Mouse (Mus musculus) large intestine, adult 2 months (tissue): ENCODE measurements around the gene Mdm2. TPM values are rescaled to one million over a fixed set of nuclear protein-coding genes. Genes with fewer than 3 reads are reported as not detected.

Experiments
- DNase-seq: peaks from one replicate; pipeline ENCODE4 v3.0.0-alpha.2; 2012; ENCODE audit warnings: low read depth, low spot score
- WGBS: fragments of 180-500 bp; shearing (Covaris S2); methylation state at CpG from one replicate; pipeline ENCODE4 v1.1.7; 2018; 5-methylcytosine and 5-hydroxymethylcytosine counted together
- polyA plus RNA-seq: library from polyadenylated mRNA; depleted of rRNA; stranded (reverse); fragments of >200 nt; gene quantifications from 2 replicates; pipeline ENCODE4 v1.2.3, GENCODE M21; 2012

The Mdm2 gene
- polyA plus RNA-seq, 1 experiment: 11.2 TPM

- no peak for DNase-seq
Measured at GRCm38 (mm10) chr10:117664926-117665209, 45.7 kb downstream of the Mdm2 start.

GRCm38 (mm10) chr10:117664208-117664925 is 46.2 kb downstream of the Mdm2 start:
- DNase-seq: no peak
- 39% methylated on average over 14 of the region's 14 CpGs for WGBS

GRCm38 (mm10) chr10:117663865-117664200 is 46.7 kb downstream of the Mdm2 start:
- WGBS: 14% methylated on average over 9 of the region's 9 CpGs

GRCm38 (mm10) chr10:117663056-117663864 is 47.3 kb downstream of the Mdm2 start:
- peak; percentile 81 for DNase-seq
- WGBS: 20% methylated on average over 14 of the region's 14 CpGs

More at GRCm38 (mm10) chr10:117663865-117664200, 46.7 kb downstream of the Mdm2 start:
- DNase-seq: peak; percentile 65

- 64% methylated on average over 15 of the region's 15 CpGs for WGBS
- DNase-seq: peak; percentile 70
Measured at GRCm38 (mm10) chr10:117662316-117663055, 48.1 kb downstream of the Mdm2 start.

GRCm38 (mm10) chr10:117659819-117660218 is 50.7 kb downstream of the Mdm2 start:
- WGBS: 70% methylated on average over 11 of the region's 11 CpGs
- no peak for DNase-seq

GRCm38 (mm10) chr10:117659430-117659813 is 51.1 kb downstream of the Mdm2 start:
- WGBS: 65% methylated on average over 11 of the region's 11 CpGs
- no peak for DNase-seq

GRCm38 (mm10) chr10:117658522-117659429 is 51.8 kb downstream of the Mdm2 start:
- DNase-seq: no peak
- WGBS: 94% methylated on average over 14 of the region's 14 CpGs

GRCm38 (mm10) chr10:117657659-117658306 is 52.8 kb downstream of the Mdm2 start:
- DNase-seq: no peak
- WGBS: 94% methylated on average over 3 of the region's 3 CpGs

- DNase-seq: no peak
- 79% methylated on average over 7 of the region's 7 CpGs for WGBS
Measured at GRCm38 (mm10) chr10:117656985-117657658, 53.4 kb downstream of the Mdm2 start.

GRCm38 (mm10) chr10:117656662-117656962 is 53.9 kb downstream of the Mdm2 start:
- DNase-seq: no peak
- 91% methylated on average over 6 of the region's 6 CpGs for WGBS

- 68% methylated on average over 7 of the region's 7 CpGs for WGBS
Measured at GRCm38 (mm10) chr10:117655908-117656661, 54.5 kb downstream of the Mdm2 start.

GRCm38 (mm10) chr10:117655460-117655859 is 55.1 kb downstream of the Mdm2 start:
- 71% methylated on average over 9 of the region's 9 CpGs for WGBS
- DNase-seq: no peak

More at GRCm38 (mm10) chr10:117655908-117656661, 54.5 kb downstream of the Mdm2 start:
- no peak for DNase-seq

GRCm38 (mm10) chr10:117654576-117655123 is 55.9 kb downstream of the Mdm2 start:
- 44% methylated on average over 3 of the region's 3 CpGs for WGBS
- DNase-seq: no peak

GRCm38 (mm10) chr10:117653779-117654173 is 56.8 kb downstream of the Mdm2 start:
- 91% methylated on average over 7 of the region's 7 CpGs for WGBS
- no peak for DNase-seq

GRCm38 (mm10) chr10:117652930-117653778 is 57.4 kb downstream of the Mdm2 start:
- no peak for DNase-seq
- WGBS: 83% methylated on average over 8 of the region's 8 CpGs

- 91% methylated on average over 4 of the region's 4 CpGs for WGBS
Measured at GRCm38 (mm10) chr10:117652378-117652774, 58.2 kb downstream of the Mdm2 start.

More at GRCm38 (mm10) chr10:117652378-117652774, 58.2 kb downstream of the Mdm2 start:
- DNase-seq: no peak
